Mouse (Mus musculus) granulocyte monocyte progenitor cell, adult 5-6 weeks (primary cell): ENCODE data around the gene Zfp239. TPM values are rescaled to one million over a fixed set of nuclear protein-coding genes. Genes with fewer than 3 reads are reported as not detected.

Experiments
- ATAC-seq: replicated peaks from 2 replicates; pipeline ENCODE4 v1.8.0; 2016; ENCODE audit warnings: mild to moderate bottlenecking, moderate TSS enrichment, inconsistent platforms; ENCODE audit not compliant: poor library complexity, severe bottlenecking
- total RNA-seq, 2 experiments: library from RNA; stranded (forward) in 1 of 2; stranded (reverse) in 1 of 2; fragments of 200-712, 200-1000 nt in 1 of 2; fragments of >200 nt in 1 of 2; fragmentation: Nextera tagmentation in 1 of 2; gene quantifications; 2 replicates each; pipeline ENCODE4 v1.2.3; 2014 to 2017

The Zfp239 gene
- total RNA-seq, 2 experiments from 2014 or later: 5.6 to 9.7 TPM

GRCm38 (mm10) chr6:117905260-117905930, 43.5 kb downstream of the Zfp239 start:
- ATAC-seq: no peak

GRCm38 (mm10) chr6:117906015-117906531, 44.2 kb downstream of the Zfp239 start:
- no peak for ATAC-seq

- peak; percentile 81 for ATAC-seq
Measured at GRCm38 (mm10) chr6:117906590-117907271, 44.8 kb downstream of the Zfp239 start.

GRCm38 (mm10) chr6:117907301-117907978, 45.5 kb downstream of the Zfp239 start:
- ATAC-seq: peak; percentile 68

GRCm38 (mm10) chr6:117907979-117908355, 46.1 kb downstream of the Zfp239 start:
- ATAC-seq: no peak

- no peak for ATAC-seq
Measured at GRCm38 (mm10) chr6:117908424-117908900, 46.6 kb downstream of the Zfp239 start.

GRCm38 (mm10) chr6:117910120-117910661, 48.3 kb downstream of the Zfp239 start:
- no peak for ATAC-seq

GRCm38 (mm10) chr6:117914541-117914940, 52.6 kb downstream of the Zfp239 start:
- no peak for ATAC-seq

GRCm38 (mm10) chr6:117916205-117916736, 54.4 kb downstream of the Zfp239 start:
- ATAC-seq: no peak

- ATAC-seq: peak; percentile 82
Measured at GRCm38 (mm10) chr6:117916737-117917426, 55.0 kb downstream of the Zfp239 start.

GRCm38 (mm10) chr6:117917576-117917975, 55.7 kb downstream of the Zfp239 start:
- peak; percentile 39 for ATAC-seq

- no peak for ATAC-seq
Measured at GRCm38 (mm10) chr6:117918043-117918442, 56.1 kb downstream of the Zfp239 start.

GRCm38 (mm10) chr6:117920659-117921640, 59.0 kb downstream of the Zfp239 start:
- peak; percentile 28 for ATAC-seq

GRCm38 (mm10) chr6:117922041-117922440, 60.1 kb downstream of the Zfp239 start:
- ATAC-seq: no peak

Other genes starting within 250 kb of the Zfp239 start
- 24.8 and 34.6 TPM in 2 replicates for gene Zfp637, start 20.9 kb upstream of the Zfp239 start, total RNA-seq (2014; fragmentation: Nextera tagmentation)
- gene Zfp637, start 20.9 kb upstream of the Zfp239 start, total RNA-seq (2017): 21.2 and 25.3 TPM in 2 replicates
- 691 and 695 TPM in 2 replicates for gene Hnrnpf, start 38.2 kb downstream of the Zfp239 start, total RNA-seq (2014; fragmentation: Nextera tagmentation)
- gene Hnrnpf, start 38.2 kb downstream of the Zfp239 start, total RNA-seq (2017): 1,315 and 1,367 TPM in 2 replicates
- not detected in 2 replicates for gene Fxyd4, start 75.6 kb downstream of the Zfp239 start, total RNA-seq (2014; fragmentation: Nextera tagmentation)
- gene Fxyd4, start 75.6 kb downstream of the Zfp239 start, total RNA-seq (2017): not detected in 2 replicates
- gene Rasgef1a, start 149.3 kb downstream of the Zfp239 start, total RNA-seq (2014; fragmentation: Nextera tagmentation): not detected in 2 replicates
- not detected in 2 replicates for gene Rasgef1a, start 149.3 kb downstream of the Zfp239 start, total RNA-seq (2017)